Mouse (Mus musculus) C2C12 (cell line): ENCODE data around the gene Pgp. TPM values are rescaled to one million over a fixed set of nuclear protein-coding genes. Genes with fewer than 3 reads are reported as not detected.

Source experiments
- H3K27me3 ChIP-seq: one replicate; pipeline ENCODE4 v1.6.1; 2011; ENCODE audit not compliant: control insufficient read depth, insufficient read depth, insufficient read length
- H3K36me3 ChIP-seq: one replicate; pipeline ENCODE4 v1.6.1; 2011; ENCODE audit not compliant: control insufficient read depth, insufficient read depth
- H3K4me3 ChIP-seq: one replicate; pipeline ENCODE4 v1.5.1; 2011; ENCODE audit warnings: mild to moderate bottlenecking, control low read depth; ENCODE audit not compliant: poor library complexity, insufficient read depth, severe bottlenecking
- H3K79me2 ChIP-seq: one replicate; pipeline ENCODE4 v1.6.1; 2011; ENCODE audit not compliant: control insufficient read depth, insufficient read depth
- H3K79me3 ChIP-seq: one replicate; pipeline ENCODE4 v1.6.1; 2011; ENCODE audit warnings: low read depth, control low read depth
- H3ac ChIP-seq: one replicate; pipeline ENCODE3; 2011; ENCODE audit warnings: low read depth; ENCODE audit not compliant: control insufficient read depth, insufficient read length
- CEBPB ChIP-seq: IDR thresholded peaks from one replicate; pipeline ENCODE4 v1.6.1; 2011; ENCODE audit warnings: low read depth, mild to moderate bottlenecking, control low read depth, moderate library complexity
- CTCF ChIP-seq: IDR thresholded peaks from one replicate; pipeline ENCODE4 v1.5.1; 2011; ENCODE audit not compliant: control insufficient read depth, insufficient read depth, insufficient read length
- FOSL1 ChIP-seq: IDR thresholded peaks from one replicate; pipeline ENCODE4 v1.8.0; 2011; ENCODE audit warnings: mild to moderate bottlenecking, low read length; ENCODE audit not compliant: poor library complexity, insufficient read depth, severe bottlenecking
- MAX ChIP-seq: IDR thresholded peaks from one replicate; pipeline ENCODE4 v1.6.1; 2011; ENCODE audit warnings: mild to moderate bottlenecking, control low read depth
- MYOD1 ChIP-seq: IDR thresholded peaks from one replicate; pipeline ENCODE4 v1.6.1; 2011; ENCODE audit warnings: low read depth; ENCODE audit not compliant: control insufficient read depth, insufficient read length
- MYOG ChIP-seq: IDR thresholded peaks from one replicate; pipeline ENCODE4 v1.6.1; 2011; ENCODE audit not compliant: control insufficient read depth, insufficient read length; ENCODE audit errors: extremely low read depth
- USF1 ChIP-seq: IDR thresholded peaks from one replicate; pipeline ENCODE4 v1.6.1; 2011; ENCODE audit warnings: low read depth, mild to moderate bottlenecking, control low read depth, moderate library complexity
- polyA plus RNA-seq: library from polyadenylated mRNA; unstranded; fragments of >200 nt; fragmentation: generic; extraction: Trizol; gene quantifications from one replicate; pipeline ENCODE4 v1.2.1, GENCODE M21; 2012; ENCODE audit warnings: missing spikeins

Pgp gene
- polyA plus RNA-seq, 1 experiment, result 56.7 TPM

GRCm38 (mm10) chr17:24474557-24474956 is 4.4 kb downstream of the Pgp start:
- peaks cover 40% of the 10 kb centered on the region for H3K79me2 ChIP-seq
- no peak overlapping the region for H3K4me3 ChIP-seq
- no peaks in the 10 kb centered on the region for H3K27me3 ChIP-seq
- peaks cover 20% of the 10 kb centered on the region for H3K79me3 ChIP-seq
- TF ChIP-seq MAX, result no peak
- TF ChIP-seq MYOG, result no peak
- no peak for TF ChIP-seq CEBPB
- TF ChIP-seq FOSL1, result no peak
- no peak for TF ChIP-seq MYOD1
- TF ChIP-seq CTCF, result no peak
- no peak overlapping the region for H3ac ChIP-seq
- peaks cover 47% of the 10 kb centered on the region for H3K36me3 ChIP-seq

- H3K36me3 ChIP-seq, result peaks cover 47% of the 10 kb centered on the region
- H3K27me3 ChIP-seq, result no peaks in the 10 kb centered on the region
- TF ChIP-seq MYOG, result no peak
- no peak for TF ChIP-seq FOSL1
- no peak for TF ChIP-seq MYOD1
- no peak for TF ChIP-seq USF1
- TF ChIP-seq CTCF, result no peak
- no peak for TF ChIP-seq MAX
- TF ChIP-seq CEBPB, result no peak
- no peak overlapping the region for H3ac ChIP-seq
- H3K79me2 ChIP-seq, result peaks cover 36% of the 10 kb centered on the region
- peaks cover 20% of the 10 kb centered on the region for H3K79me3 ChIP-seq
- no peak overlapping the region for H3K4me3 ChIP-seq
Measured at GRCm38 (mm10) chr17:24475586-24475985, 5.4 kb downstream of the Pgp start.

- Histone ChIP-seq H3ac (no peak overlapping the region), H3K4me3 (no peak overlapping the region), H3K79me3 (peaks cover 16% of the 10 kb centered on the region), H3K79me2 (peaks cover 30% of the 10 kb centered on the region), H3K27me3 (no peaks in the 10 kb centered on the region), H3K36me3 (peaks cover 47% of the 10 kb centered on the region)
- TF ChIP-seq MYOG, result no peak
- no peak for TF ChIP-seq MAX
- no peak for TF ChIP-seq CTCF
- no peak for TF ChIP-seq CEBPB
- no peak for TF ChIP-seq MYOD1
- no peak for TF ChIP-seq USF1
- no peak for TF ChIP-seq FOSL1
Measured at GRCm38 (mm10) chr17:24476022-24476776, 6.0 kb downstream of the Pgp start.

GRCm38 (mm10) chr17:24477053-24477984 is 7.1 kb downstream of the Pgp start:
- H3K79me2 ChIP-seq, result peaks cover 19% of the 10 kb centered on the region
- no peak overlapping the region for H3K4me3 ChIP-seq
- no peak overlapping the region for H3ac ChIP-seq
- H3K27me3 ChIP-seq, result no peaks in the 10 kb centered on the region
- TF ChIP-seq CTCF, result no peak
- peaks cover 43% of the 10 kb centered on the region for H3K36me3 ChIP-seq
- H3K79me3 ChIP-seq, result peaks cover 7% of the 10 kb centered on the region

- no peaks in the 10 kb centered on the region for H3K27me3 ChIP-seq
- H3K79me3 ChIP-seq, result peaks cover 3% of the 10 kb centered on the region
- peaks cover 13% of the 10 kb centered on the region for H3K79me2 ChIP-seq
- H3ac ChIP-seq, result peak overlapping the region; percentile 43
- H3K4me3 ChIP-seq, result peak overlapping the region; percentile 49
- no peak for TF ChIP-seq FOSL1
- no peak for TF ChIP-seq MAX
- TF ChIP-seq MYOD1, result no peak
- no peak for TF ChIP-seq CTCF
- TF ChIP-seq USF1, result no peak
- TF ChIP-seq CEBPB, result no peak
- TF ChIP-seq MYOG, result no peak
- peaks cover 38% of the 10 kb centered on the region for H3K36me3 ChIP-seq
Measured at GRCm38 (mm10) chr17:24477985-24478600, 7.9 kb downstream of the Pgp start.
